Mouse (Mus musculus): ENCODE measurements at regions not wholly inside any gene's neighbourhood (a gene's known extent, or its start where the extent isn't known, plus 50 kb on each side); places are given as distances from the start of the nearest gene placed in this dataset.

DNA sequence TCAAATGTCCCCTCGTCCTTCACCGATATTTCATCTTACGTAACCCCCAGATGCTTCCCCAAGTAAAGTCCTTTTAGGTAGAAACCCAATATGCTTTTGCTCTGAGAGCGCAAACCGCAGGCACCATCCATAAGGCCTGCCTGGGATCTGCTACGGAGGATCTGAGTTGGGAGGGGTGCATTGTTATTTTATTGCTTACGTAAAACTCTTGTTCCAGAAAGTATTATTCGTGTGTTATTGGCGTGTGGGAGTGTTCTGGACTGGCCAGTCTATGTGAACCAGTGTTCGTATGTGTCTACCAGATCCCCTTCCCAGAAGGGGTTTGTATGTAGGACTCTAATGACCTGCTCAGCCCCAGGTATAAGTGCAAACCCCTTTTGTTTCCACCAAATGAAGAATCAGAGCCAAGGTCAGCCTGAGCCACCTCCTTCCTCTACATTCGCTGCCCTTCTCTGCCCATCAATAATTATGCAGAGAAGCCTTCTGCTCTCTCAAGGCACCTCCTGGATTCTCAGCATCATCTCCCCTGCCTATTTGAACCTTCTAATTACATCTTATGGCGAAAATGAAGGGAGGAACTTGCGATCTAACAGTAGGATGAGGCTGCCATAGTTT, 488.7 kb downstream of the Prss52 start:
- no peaks in the 10 kb centered on the region for H3K9me3 ChIP-seq (replicated peaks; ENCODE audit: control insufficient read depth, low read length)
- no peak overlapping the region for H3K4me3 ChIP-seq (ENCODE audit: low read depth, low read length)
- H3K4me1 ChIP-seq (ENCODE audit: control insufficient read depth, insufficient read depth): peaks cover 10% of the 10 kb centered on the region; the same call in 1 of the 2 replicates
- no peak overlapping the region for H3K9ac ChIP-seq (replicated peaks; ENCODE audit: low read depth, low read length)
- H3K27me3 ChIP-seq (ENCODE audit: control insufficient read depth, insufficient read depth, low read length): peaks cover 61% of the 10 kb centered on the region
- TF ChIP-seq CTCF (IDR thresholded peaks at IDR 0.05; ENCODE audit: low read depth): no peak
- no peak for TF ChIP-seq EP300 (IDR thresholded peaks at IDR 0.05; ENCODE audit: low read depth)
- H3K36me3 ChIP-seq (replicated peaks; ENCODE audit: control insufficient read depth, insufficient read depth, low read length): no peaks in the 10 kb centered on the region
- H3K27ac ChIP-seq (ENCODE audit: low read depth): no peak overlapping the region
- no peak overlapping the region for H3K4me2 ChIP-seq (ENCODE audit: low read depth, low read length)
- ATAC-seq (ENCODE audit: insufficient read depth, low read depth) (no peak), DNase-seq (ENCODE audit: low spot score) (no peak)
- 67% methylated on average over 13 of the region's 13 CpGs for WGBS

DNA sequence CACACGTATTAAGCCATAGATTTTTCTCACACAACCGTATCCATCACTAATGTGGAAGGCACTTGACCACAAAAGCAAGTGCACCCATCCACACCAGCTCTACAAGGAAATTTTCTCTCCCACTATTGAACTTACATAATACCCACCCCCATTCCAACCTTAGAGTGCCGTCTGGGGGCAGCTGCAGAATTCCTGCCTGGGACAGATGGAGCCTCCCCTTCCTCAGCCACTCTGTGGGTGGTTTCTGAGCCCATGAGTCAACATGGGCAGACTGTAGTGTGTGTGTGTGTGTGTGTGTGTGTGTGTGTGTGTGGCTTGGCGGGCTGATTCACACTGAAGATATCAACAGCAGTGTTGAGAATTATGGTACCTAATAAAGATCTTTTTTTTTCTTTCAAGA, 489.5 kb downstream of the Prss52 start:
- WGBS: 45% methylated on average over 4 of the region's 4 CpGs
- Histone ChIP-seq H3K4me1 (ENCODE audit: control insufficient read depth, insufficient read depth) (peaks cover 10% of the 10 kb centered on the region; the same call in 1 of the 2 replicates), H3K27ac (ENCODE audit: low read depth) (no peak overlapping the region), H3K27me3 (ENCODE audit: control insufficient read depth, insufficient read depth, low read length) (peaks cover 54% of the 10 kb centered on the region), H3K9me3 (replicated peaks; ENCODE audit: control insufficient read depth, low read length) (no peaks in the 10 kb centered on the region), H3K4me3 (ENCODE audit: low read depth, low read length) (no peak overlapping the region), H3K36me3 (replicated peaks; ENCODE audit: control insufficient read depth, insufficient read depth, low read length) (no peaks in the 10 kb centered on the region), H3K9ac (replicated peaks; ENCODE audit: low read depth, low read length) (no peak overlapping the region), H3K4me2 (ENCODE audit: low read depth, low read length) (no peak overlapping the region)
- DNase-seq (ENCODE audit: low spot score) (no peak), ATAC-seq (ENCODE audit: insufficient read depth, low read depth) (no peak)
- no peak for TF ChIP-seq EP300 (IDR thresholded peaks at IDR 0.05; ENCODE audit: low read depth)
- TF ChIP-seq CTCF (IDR thresholded peaks at IDR 0.05; ENCODE audit: low read depth): no peak

DNA sequence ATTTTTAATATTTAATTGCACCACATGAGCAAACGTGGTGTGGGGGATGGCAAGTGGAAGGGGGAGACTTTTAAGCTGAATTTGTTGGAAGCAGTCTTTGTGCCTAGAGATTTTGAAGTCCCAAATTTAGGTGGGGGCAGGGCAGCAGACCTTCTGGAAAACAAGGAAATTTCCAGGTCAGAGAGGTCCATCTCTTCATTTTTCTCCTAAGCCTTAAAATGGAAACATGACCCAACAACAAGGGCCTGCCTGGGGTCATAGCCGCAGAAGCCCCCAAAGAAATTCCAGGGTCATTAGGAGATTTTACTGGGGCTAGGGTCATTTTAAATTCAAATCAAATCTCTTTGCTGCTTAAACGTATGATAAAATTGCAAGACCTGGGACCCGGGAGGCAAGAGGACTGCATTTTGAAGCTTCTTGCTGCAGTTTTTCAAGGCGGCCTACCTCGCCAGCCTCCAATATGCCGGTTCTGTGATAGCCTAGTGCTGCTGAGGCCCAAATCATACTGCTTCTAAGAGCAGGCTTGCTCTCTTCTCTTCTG, 490.0 kb downstream of the Prss52 start:
- no peak overlapping the region for H3K27ac ChIP-seq (ENCODE audit: low read depth)
- H3K4me2 ChIP-seq (ENCODE audit: low read depth, low read length): no peak overlapping the region
- DNase-seq (ENCODE audit: low spot score) (no peak), ATAC-seq (ENCODE audit: insufficient read depth, low read depth) (no peak)
- WGBS: 64% methylated on average over 7 of the region's 7 CpGs
- peaks cover 10% of the 10 kb centered on the region; the same call in 1 of the 2 replicates for H3K4me1 ChIP-seq (ENCODE audit: control insufficient read depth, insufficient read depth)
- H3K27me3 ChIP-seq (ENCODE audit: control insufficient read depth, insufficient read depth, low read length): peaks cover 48% of the 10 kb centered on the region
- no peaks in the 10 kb centered on the region for H3K36me3 ChIP-seq (replicated peaks; ENCODE audit: control insufficient read depth, insufficient read depth, low read length)
- H3K9me3 ChIP-seq (replicated peaks; ENCODE audit: control insufficient read depth, low read length): no peaks in the 10 kb centered on the region
- H3K4me3 ChIP-seq (ENCODE audit: low read depth, low read length): no peak overlapping the region
- no peak for TF ChIP-seq CTCF (IDR thresholded peaks at IDR 0.05; ENCODE audit: low read depth)
- no peak for TF ChIP-seq EP300 (IDR thresholded peaks at IDR 0.05; ENCODE audit: low read depth)
- no peak overlapping the region for H3K9ac ChIP-seq (replicated peaks; ENCODE audit: low read depth, low read length)

DNA sequence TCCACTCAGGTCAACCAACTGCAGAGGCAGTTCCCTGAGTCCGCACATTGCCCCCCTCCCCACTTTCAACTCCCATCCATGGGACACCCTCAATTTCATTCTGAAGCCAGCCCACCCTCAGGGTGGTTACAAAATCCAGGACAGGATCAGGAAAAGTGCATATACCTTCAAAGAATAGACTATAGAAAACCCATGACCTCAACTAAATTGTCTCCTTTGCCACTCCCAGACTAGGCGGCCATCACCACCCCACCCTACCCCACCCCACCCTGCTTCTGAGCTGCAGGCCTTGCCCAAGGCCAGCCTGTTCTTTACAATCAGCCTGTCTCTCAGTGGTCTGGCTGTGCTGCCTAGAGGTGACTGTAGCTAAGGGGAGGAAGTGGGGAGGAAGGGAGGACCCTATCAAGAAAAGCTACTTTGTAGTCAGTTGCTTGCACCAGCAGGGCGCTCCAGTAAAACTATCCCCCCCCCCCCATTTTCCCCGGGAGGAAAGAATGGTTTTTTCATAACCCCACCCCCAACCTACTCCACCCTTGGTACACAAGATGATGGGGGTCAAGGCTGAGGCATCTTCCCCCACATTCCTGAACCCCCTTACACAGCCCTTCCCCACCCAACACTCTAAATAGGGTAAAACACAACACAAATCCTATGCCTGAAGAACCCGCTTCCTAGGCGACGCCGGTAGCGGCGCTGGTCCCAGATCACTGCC, 490.9 kb downstream of the Prss52 start:
- WGBS: 57% methylated on average over 10 of the region's 10 CpGs
- Histone ChIP-seq H3K4me2 (ENCODE audit: low read depth, low read length) (no peak overlapping the region), H3K9ac (replicated peaks; ENCODE audit: low read depth, low read length) (no peak overlapping the region), H3K27me3 (ENCODE audit: control insufficient read depth, insufficient read depth, low read length) (peaks cover 40% of the 10 kb centered on the region), H3K36me3 (replicated peaks; ENCODE audit: control insufficient read depth, insufficient read depth, low read length) (no peaks in the 10 kb centered on the region), H3K9me3 (replicated peaks; ENCODE audit: control insufficient read depth, low read length) (no peaks in the 10 kb centered on the region), H3K4me3 (ENCODE audit: low read depth, low read length) (no peak overlapping the region), H3K27ac (ENCODE audit: low read depth) (no peak overlapping the region), H3K4me1 (ENCODE audit: control insufficient read depth, insufficient read depth) (peaks cover 5% of the 10 kb centered on the region; the same call in 1 of the 2 replicates)
- TF ChIP-seq CTCF (IDR thresholded peaks at IDR 0.05; ENCODE audit: low read depth): no peak
- TF ChIP-seq EP300 (IDR thresholded peaks at IDR 0.05; ENCODE audit: low read depth): no peak
- ATAC-seq (ENCODE audit: insufficient read depth, low read depth): no peak
- no peak for DNase-seq (ENCODE audit: low spot score)

DNA sequence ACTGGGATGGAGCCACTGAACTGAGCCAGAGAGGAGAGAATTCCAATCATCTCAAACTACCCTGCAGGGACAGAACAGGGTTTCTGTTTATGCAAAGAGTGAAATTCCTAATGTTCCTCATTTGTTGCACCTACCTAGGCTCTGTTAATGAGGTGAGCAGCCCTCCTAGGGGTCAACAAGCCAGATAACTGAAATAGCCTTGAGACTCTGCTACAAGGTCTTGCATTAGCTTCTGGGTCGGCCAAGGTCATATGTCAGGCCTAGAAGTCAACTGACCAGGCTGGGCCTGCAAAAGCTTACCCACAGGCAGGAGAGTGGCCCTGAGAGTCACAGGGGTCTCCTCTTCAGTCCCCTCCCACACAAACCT, 491.4 kb downstream of the Prss52 start:
- ATAC-seq (ENCODE audit: insufficient read depth, low read depth): no peak
- H3K36me3 ChIP-seq (replicated peaks; ENCODE audit: control insufficient read depth, insufficient read depth, low read length): no peaks in the 10 kb centered on the region
- peaks cover 34% of the 10 kb centered on the region for H3K27me3 ChIP-seq (ENCODE audit: control insufficient read depth, insufficient read depth, low read length)
- DNase-seq (ENCODE audit: low spot score): no peak
- H3K4me2 ChIP-seq (ENCODE audit: low read depth, low read length): no peak overlapping the region
- no peaks in the 10 kb centered on the region for H3K9me3 ChIP-seq (replicated peaks; ENCODE audit: control insufficient read depth, low read length)
- no peak overlapping the region for H3K27ac ChIP-seq (ENCODE audit: low read depth)
- 52% methylated on average over 1 of the region's 1 CpGs for WGBS
- no peak overlapping the region for H3K4me3 ChIP-seq (ENCODE audit: low read depth, low read length)
- no peak for TF ChIP-seq CTCF (IDR thresholded peaks at IDR 0.05; ENCODE audit: low read depth)
- no peak for TF ChIP-seq EP300 (IDR thresholded peaks at IDR 0.05; ENCODE audit: low read depth)
- no peak overlapping the region for H3K9ac ChIP-seq (replicated peaks; ENCODE audit: low read depth, low read length)
- no peaks in the 10 kb centered on the region for H3K4me1 ChIP-seq (ENCODE audit: control insufficient read depth, insufficient read depth)
